Mouse (Mus musculus): ENCODE results near the gene Elovl5. TPM values are rescaled to one million over a fixed set of nuclear protein-coding genes. Genes with fewer than 3 reads are reported as not detected.
A peak's percentile ranks its signal among the peaks of the same experiment; 100 is the strongest.
"Not testable (repeated sequence)": the region's sequence is repeated elsewhere in the genome, so short reads cannot be mapped to it uniquely, and the experiment has no call there.

Elovl5 gene
- total RNA-seq, 2 experiments from 2014 or later = 44.9 to 54.1 TPM

DNA sequence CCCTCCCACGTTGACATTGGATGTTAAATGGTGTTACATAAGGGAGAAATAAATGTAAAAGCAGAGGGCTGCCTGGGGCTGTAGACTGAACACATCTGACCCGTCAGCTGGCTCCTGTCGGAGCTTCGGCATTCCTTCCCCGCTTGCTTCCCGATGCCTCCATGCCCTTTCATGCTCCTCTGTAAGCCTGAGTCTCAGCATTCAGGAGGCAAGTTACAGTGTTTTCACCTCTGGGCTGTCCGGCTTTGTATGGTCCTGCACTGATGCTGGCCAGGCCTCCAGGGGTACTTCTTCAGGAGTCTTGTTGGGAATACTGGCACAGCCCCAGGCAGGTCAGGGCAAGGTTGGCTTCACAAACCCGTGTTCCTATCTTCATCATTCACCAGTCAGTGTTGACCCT lies 72.5 kb downstream of the Elovl5 start:
- no peak for DNase-seq
- intact Hi-C loops (cut with DNase I) = no loop called here

DNA sequence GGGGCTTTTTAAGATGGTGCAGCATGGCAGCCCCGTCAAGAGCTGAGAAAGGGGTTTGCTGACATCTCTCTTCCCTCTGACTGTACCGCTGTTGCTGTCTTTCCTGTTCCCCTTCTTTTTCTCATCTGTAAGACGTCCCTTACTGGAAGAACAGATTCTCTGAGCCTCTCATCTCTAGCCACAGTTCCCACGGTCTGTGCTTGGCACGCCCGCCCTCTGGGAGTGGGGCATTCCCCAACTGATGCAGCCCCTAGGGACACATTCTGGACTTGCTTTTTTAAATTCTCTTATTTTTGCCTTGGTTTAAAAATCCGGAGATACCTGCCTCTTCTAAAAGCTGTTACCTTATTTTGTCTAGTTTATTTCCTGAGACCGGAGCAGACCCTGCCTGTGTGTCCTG lies 73.1 kb downstream of the Elovl5 start:
- intact Hi-C loops (cut with DNase I) = no loop called here
- DNase-seq = no peak

DNA sequence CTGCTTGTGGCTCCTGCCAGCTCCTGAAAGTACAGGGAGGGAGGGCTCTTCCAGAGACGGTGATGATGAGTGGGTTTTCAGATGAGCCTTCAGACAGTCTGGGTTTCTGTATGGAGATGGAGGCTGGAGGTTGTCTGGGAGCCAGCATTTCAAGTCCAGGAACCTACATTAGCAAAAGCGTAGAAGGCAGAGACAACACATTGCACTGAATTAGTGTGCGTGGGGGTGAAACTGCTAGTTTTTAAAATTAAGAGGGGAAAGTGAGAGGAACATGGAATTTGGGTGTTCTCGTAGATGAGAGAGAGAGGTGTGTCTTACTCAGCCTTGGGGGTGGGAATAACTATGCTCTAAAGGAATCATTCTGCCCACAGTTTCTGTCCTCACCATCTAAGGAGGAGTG lies 74.5 kb downstream of the Elovl5 start:
- DNase-seq = no peak
- intact Hi-C loops (cut with DNase I) = no loop called here

DNA sequence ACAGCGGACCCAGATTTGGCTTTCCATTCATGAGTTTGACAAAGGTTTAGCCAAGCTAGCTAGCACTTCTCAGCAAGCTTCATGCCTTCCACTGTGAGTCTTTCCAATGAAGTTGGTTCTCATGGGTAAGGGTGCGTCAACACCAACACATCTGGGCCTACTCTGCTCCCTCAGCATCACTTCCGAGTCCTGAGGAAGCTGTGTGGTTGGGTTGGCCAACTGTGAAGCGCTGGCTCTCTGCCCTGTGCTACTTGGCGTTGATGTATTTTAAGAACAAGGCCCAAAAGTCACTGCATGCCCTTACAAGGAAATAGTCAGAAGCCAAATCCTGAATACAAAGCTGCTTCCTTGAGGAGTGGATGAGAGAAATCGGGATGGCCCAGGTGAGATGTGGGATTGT lies 75.1 kb downstream of the Elovl5 start:
- intact Hi-C loops (cut with DNase I) = no loop called here
- DNase-seq = peak in 1 of 2 experiments; percentile 51

DNA sequence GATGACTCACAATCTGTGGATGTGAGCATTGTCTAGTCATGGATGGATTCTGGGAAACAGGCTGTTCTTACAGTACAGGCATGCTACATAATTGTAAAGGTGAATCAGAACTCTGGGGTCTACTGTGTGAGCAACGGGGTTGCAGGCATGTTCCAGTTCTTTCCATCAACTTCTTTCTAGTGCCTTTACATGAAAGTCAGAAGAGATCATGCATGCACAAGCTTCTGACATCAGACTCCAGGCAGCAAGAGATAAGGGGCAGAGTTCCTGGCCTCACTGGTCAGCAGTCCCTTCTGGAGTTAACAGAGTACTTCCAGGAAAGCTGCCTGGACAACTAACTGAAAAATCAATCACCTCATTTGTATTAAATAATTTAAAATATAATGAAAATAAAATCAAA lies 75.9 kb downstream of the Elovl5 start:
- DNase-seq = no peak
- intact Hi-C loops (cut with DNase I) = no loop called here

DNA sequence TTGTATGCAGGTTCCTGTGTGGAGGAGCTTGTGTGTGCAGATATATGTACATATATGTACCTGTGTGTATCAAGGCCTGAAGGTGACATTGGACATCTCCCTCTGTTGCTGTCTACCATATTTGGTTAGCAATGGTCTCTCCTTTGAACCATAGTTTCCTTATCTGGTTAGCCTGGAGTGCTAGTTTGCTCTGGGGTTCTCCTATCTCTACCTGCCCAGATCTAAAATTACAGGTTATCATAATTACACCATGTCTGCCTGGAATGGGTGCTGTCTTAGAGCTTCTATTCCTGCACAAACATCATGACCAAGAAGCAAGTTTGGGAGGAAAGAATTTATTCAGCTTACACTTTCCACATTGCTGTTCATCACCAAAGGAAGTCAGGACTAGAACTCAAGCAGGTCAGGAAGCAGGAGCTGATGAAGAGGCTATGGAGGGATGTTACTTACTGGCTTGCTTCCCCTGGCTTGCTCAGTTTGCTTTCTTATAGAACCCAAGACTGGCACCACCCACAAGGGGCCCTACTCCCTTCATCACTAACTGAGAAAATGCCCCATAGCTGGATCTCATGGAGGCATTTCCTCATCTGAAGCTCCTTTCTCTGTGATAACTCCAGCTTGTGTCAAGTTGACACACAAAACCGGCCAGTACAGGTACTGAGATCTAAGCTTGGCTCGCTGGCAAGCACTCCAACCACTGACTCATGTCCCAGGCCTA lies 76.5 kb downstream of the Elovl5 start:
- intact Hi-C loops (cut with DNase I); DNase-seq: not testable (repeated sequence)

DNA sequence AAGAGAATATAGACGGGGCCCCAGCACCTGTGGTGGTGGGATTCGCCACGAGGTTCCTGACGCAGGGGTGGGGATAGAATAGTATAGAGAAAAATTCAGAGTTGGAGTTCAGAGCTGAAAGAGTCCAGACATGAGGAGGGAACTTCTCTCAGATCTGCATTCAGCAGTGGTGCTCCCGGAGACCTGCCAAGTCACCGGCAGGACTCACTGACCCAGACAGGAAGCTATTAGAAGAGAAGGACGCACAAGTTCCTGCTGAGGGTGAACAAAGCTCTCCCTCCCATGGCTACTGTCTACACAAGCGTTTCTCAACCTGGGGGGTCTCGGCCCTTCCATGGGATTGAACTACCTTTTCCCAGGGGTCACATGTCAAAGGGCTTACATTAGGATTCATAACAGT lies 78.1 kb downstream of the Elovl5 start:
- intact Hi-C loops (cut with DNase I) = no loop called here
- DNase-seq = no peak

DNA sequence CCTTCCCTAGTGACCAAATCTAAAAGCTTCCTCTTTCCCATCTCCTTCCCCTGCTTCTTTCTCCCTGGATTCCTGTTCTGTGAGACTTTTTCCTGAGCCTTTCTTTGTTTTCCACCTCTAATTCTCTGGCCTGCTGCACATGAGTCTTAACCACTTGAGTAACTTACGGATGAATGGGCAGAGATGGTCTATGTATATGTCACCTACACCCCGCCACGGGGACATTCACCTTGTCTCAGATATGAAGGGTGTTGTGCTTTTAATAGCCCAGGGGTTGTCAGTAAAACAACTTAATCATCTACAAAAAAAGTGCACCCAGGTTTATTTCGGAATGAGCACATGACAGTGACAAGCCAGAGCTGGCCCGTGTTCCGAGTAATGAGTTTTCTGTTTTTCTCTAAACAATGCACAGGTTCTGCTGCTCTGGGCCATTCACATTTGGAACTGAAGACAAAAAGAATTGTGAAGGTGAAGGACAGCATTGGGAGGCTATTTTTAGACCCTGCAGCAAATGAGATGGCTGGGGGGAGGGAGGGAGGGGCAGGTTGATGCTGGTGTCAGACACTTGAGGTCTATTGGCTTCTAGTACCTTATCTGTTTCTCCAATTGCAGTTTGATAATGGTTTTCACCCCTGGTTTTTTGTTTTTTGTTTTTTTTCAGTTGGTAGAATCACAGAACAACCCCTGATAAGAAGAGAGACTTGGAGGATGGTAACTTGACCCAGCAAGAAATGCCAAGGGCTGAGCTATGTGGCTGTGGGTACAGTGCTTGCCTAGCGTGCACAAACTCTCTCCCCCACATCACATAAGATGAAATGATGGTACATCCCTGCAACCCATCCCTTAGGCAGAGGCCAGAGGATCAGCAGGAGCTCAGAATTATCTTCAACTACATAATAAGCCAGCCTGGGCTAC lies 83.7 kb downstream of the Elovl5 start:
- DNase-seq = peak in 1 of 2 experiments; percentile 15
- intact Hi-C loops (cut with DNase I) = no loop called here

DNA sequence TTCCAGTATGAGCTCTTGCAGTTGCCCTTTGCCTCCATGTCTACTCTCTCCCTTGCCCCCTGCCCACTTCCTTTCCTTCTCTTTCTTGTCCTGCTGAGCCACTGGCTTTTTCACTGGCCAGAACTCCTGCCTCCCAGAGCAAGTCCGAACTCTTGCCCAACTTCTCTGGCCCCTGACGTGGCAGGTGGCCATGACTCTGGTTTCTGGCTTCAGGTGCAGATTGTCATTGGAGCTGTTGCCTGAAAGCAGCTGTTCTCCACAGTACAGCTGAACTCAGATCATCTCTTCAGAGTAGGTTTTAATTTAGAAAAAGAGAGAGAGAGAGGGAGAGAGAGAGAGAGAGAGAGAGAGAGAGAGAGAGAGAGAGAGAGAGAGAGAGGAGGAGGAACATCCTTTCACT lies 86.1 kb downstream of the Elovl5 start:
- DNase-seq = peak in 1 of 2 experiments; percentile 18
- intact Hi-C loops (cut with DNase I) = no loop called here

DNA sequence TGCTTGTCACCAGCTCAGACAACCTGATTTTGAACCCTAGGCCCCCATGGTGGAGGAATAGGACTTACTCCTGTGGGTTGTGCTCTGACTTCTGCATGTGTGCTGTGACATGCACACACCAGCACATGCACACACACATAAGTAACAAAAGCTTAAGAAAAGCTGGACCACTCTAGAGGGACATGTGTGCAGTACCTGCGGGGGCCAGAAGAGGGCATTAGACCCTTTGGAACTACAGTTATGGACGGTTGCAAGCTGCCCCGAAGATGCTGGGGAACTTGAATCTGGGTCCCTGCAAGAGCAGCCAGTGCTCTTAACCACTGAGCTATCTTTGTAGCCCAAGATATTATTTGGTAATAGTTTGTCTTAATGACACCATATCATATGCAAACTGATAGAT lies 88.3 kb downstream of the Elovl5 start:
- intact Hi-C loops (cut with DNase I) = no loop called here
- DNase-seq = peak in 1 of 2 experiments; percentile 54

DNA sequence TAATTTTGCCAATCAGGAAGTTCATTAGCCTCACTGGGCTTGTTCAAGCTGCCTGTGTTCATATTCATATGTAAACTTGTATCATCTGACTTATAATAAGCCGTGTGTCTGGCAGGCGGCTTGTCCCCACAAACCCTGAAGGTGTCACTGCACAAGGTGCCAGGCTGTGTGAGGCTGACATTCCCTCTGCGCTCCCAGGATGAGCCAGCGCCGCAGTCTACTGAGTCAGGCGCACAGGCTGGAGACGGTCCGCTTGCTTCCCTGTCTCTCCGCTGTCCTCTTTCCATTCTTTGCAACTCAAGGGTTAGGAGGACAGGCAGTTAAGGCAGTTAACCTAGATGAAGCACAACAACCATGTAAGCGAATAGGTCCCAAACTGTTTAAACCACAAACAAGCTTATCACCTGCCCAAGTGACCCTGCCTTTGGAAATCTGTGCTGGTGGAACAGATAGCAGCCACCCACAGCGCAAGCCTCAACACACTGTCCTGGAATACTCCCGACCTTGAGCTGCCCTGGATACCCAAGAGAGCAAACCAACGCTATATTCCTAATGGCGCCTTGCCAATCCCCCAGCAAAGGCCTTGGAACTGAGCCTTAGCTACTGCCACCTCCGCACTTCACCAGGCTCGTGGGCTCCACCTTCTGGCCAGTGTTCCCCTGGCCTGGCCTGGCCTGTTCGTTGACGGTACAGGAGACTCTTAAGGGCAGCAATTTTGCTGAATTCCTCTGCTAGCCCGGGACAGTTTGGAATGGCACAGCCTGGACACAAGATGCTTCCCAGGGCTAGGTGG lies 89.2 kb downstream of the Elovl5 start:
- intact Hi-C loops (cut with DNase I) = loop anchor here (1.0 to 2.0 kb wide), 3 partner anchors 16 to 200 kb away; partner anchors contain the start of gene Elovl5

DNA sequence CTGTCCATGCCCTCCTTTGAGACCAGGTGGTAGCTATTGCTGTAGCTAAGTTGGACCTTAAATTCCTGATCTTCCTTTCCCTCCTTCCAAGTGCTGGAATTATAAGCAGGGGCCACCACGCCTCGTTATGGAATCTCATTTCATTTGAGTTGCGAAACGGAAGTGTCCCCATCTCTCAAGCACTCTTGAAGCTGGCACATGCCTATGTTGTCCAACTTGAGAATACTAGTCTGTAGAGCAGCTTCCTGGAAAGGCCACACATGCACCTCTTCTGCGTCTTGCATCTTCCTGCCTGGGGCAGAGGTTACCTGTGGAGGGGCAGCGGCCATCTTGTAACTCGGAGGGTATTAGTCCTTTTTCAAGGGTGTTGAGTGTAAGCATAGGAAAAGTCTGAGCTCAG lies 92.2 kb downstream of the Elovl5 start:
- intact Hi-C loops (cut with DNase I) = no loop called here

More for the DNA sequence above, 89.2 kb downstream of the Elovl5 start:
- peak; percentile 90 to 95 for DNase-seq

DNA sequence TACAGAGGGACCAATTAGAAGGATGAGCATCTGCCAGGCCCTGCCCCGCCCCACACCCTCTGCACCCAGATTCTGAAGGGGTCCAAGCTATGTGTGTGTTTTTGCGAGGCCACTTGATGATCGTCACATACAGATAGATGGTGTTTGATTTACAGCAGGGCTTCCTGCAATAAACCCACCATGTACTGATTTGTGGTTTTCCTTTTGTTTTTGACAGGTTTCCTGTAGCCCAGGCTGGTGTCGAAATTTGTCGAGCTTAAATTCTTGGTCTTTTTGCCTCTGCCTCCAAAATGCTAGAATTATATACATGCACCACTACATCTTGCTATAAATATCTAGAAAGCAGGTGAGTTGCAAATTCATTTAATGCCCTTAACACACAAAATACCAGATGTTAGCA lies 93.0 kb downstream of the Elovl5 start:
- intact Hi-C loops (cut with DNase I) = no loop called here
- no peak for DNase-seq

More for the DNA sequence above, 92.2 kb downstream of the Elovl5 start:
- no peak for DNase-seq

DNA sequence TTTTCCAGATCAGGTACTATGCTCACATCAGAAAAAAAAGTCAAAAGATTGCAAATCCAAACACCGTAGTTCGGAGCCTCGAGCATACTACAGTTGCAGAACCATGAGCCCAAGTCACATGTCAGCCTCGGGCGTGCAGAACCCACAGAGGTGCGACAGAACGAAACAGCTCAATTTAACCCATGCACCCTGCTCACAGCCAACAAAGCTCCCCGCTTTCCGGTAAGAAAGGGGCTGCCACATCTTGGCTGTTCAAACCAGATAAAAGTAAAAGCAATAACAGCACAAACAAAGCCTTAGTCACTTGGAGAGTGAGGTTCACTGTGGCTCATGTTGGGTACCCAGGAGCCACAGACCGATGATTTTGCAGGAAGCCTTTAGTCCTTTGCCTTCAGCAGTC lies 93.5 kb downstream of the Elovl5 start:
- DNase-seq = no peak
- intact Hi-C loops (cut with DNase I) = no loop called here

DNA sequence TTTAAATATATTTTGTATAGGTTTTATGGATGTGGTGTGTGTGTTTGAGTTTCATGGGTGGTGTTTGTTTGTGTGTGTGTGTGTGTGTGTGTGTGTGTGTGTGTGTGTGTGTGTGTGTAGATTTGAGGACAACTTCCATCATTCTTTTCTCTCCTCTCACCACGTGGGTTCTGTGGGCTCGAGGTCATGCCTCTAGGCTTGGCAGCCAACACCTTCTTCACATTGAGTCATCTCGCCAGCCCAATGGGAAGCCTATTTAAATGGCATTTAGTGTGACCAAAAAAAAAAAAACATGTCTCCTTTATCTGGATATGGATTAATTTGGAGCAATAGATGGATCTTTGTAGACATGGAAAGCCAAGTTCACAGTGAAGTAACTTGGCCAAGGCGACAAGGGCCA lies 94.9 kb downstream of the Elovl5 start:
- no peak for DNase-seq
- intact Hi-C loops (cut with DNase I) = no loop called here

DNA sequence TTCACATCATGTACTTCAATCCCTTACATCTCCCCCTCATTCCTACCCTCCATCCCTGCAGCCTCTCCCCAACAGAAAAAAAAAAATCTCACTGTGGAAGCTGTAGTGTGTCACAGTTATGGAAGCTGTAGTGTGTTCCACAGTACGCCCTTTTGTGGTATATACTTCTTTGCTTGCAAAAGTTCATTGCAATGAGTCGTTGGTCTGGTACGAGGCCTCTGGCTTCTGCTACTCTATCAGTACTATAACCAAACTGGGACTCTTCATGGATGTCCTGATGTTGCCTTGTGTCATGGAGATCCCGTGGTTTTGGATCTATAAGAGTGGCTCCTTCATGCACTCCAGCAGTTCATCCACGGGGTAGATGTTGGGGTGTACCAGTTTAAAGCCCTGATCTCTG lies 95.5 kb downstream of the Elovl5 start:
- intact Hi-C loops (cut with DNase I) = no loop called here

DNA sequence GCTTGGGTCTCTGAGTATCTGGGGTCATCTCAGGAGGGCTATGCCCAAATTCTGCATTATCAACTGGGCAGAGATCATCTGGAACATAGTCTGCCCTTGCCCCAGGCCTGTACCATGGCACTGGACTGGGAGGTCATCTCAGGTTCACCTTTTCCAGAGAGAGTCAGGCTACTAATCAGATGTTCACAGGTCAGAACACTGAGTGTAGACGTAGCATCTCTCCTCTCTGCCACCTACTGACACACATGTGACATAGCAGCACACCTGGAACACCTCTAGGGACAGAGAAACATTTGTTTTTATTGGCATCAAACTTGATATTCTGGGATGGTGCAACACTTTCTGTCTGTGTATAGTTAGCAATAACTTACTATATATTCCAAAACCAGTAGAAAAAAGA lies 96.6 kb downstream of the Elovl5 start:
- no peak for DNase-seq
- intact Hi-C loops (cut with DNase I) = no loop called here

More for the DNA sequence above, 95.5 kb downstream of the Elovl5 start:
- DNase-seq = no peak

DNA sequence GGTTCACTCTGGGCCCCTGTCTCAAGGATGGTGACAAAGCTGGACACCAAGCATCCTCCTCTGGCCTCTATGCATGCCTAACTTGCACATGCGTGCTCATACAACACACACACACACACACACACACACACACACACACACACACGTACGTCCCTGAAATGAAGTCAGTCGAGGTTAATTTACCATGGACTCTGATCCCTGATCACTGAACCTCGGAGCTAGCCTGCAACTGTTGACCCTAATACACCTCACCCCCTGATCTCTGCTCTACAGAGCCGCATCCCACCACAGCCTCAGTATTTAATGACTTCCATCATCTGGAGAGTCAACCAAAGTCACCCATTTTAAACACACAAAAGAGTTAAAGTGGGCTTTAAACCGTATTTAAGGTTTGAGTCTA lies 98.7 kb downstream of the Elovl5 start:
- intact Hi-C loops (cut with DNase I) = no loop called here
- no peak for DNase-seq

DNA sequence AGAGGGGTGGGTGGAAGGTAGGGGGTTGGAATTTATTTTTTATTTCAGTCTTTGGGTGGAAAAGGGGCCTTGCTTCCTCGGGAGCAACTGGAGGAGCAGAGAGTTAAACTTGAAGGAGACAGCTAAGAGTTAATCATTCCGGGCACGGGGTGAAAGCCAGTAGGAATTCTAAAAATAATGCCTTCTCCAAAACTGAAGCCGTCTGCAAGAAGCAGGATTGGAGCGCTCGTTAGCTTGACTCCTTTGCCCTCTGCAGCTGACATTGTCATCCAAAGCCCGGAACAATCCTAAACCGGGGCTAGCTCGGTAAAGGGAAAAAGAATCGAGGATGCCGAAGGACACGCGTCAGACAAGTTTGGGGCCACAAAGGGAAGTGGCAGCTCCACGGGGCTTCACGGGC lies 99.1 kb downstream of the Elovl5 start:
- no peak for DNase-seq
- intact Hi-C loops (cut with DNase I) = no loop called here

DNA sequence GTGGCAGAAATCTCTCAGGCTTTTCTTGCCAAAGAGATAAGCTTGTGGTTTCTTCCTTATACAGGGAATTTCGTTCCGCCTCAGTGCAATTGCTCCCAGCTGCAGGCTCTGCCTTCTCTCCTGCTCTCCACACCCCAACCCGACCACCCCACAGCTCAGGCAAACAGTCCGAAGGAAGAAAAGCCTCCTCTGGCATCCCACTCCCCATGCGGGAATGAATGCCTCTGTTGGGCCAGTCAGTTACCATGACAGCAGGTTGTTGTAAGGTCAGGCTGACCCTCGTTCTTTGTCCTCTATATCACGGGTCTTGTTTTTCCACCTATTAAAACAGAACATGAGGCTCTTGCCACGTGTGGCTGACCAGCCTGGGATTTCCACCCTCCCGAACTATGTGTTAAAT lies 104.1 kb downstream of the Elovl5 start:
- intact Hi-C loops (cut with DNase I) = loop anchor here (5.0 kb wide), 1 partner anchor 364 kb away; no protein-coding TSS in a partner anchor
- no peak for DNase-seq

Data from heart, postnatal 14 days (tissue).